Mouse (Mus musculus) splenic B cell, adult 2 months (primary cell): ENCODE measurements around the gene Evx2.
A peak's percentile ranks its signal among the peaks of the same experiment; 100 is the strongest.

Experiments used
- DNase-seq: peaks from one replicate; pipeline ENCODE4 v3.0.0-alpha.2; 2011; ENCODE audit warnings: low read depth, low spot score
- H3K27me3 ChIP-seq: 2 replicates; pipeline ENCODE4 v1.6.1; 2012; ENCODE audit warnings: mild to moderate bottlenecking, low read length, moderate library complexity, mixed read lengths; ENCODE audit not compliant: control insufficient read depth, poor library complexity, insufficient read depth, severe bottlenecking
- H3K36me3 ChIP-seq: 2 replicates; pipeline ENCODE4 v1.6.1; 2012; ENCODE audit warnings: mild to moderate bottlenecking, low read length, moderate library complexity, mixed read lengths; ENCODE audit not compliant: control insufficient read depth, poor library complexity, insufficient read depth, severe bottlenecking

Evx2 gene

DNA sequence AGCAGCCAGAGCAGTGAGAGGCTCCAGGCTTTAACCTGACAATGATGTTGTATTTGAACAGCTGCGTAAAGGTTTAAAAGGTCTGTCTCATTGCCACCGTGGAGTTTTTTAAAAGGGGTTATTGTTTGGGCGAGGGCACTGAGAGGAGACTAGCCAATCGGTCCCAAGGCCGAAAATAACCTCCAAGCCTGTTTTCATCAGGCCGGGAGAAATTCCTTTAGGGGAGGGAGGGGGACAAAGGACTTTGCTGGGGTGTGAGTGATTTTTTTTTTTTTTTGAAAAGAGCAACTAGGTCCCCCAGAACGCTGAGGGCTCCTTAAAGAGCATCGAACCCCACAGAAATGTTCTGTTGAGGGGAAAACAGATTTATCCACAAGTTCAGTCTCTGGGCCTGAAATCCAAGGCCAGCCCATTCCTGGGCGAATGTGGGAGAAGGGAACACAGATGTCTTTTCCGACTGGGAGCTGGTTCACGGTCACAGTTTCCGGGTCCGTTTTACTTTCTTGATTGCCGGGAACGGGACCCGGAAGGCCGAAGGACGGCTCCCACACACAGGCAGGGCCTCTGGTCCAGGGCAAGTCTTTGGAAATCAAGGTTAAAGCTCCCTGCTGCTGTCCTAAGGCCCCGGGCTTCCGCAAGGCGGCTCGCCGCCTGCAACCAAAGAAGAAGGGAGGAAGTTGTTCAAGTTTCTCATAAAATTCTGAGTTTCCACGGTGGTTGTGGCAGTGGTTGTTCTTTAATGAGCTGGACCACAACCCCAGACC is 30.4 kb upstream of the Evx2 start:
- Histone ChIP-seq H3K27me3 (peaks cover 2% of the 10 kb centered on the region; the same call in 1 of the 2 replicates), H3K36me3 (no peaks in the 10 kb centered on the region)
- DNase-seq: no peak

GRCm38 (mm10) chr2:74688795-74689573 is 29.6 kb upstream of the Evx2 start:
- no peaks in the 10 kb centered on the region for H3K36me3 ChIP-seq
- H3K27me3 ChIP-seq: peaks cover 2% of the 10 kb centered on the region; the same call in 1 of the 2 replicates
- DNase-seq: no peak

GRCm38 (mm10) chr2:74687698-74688555 is 28.6 kb upstream of the Evx2 start:
- Histone ChIP-seq H3K36me3 (no peaks in the 10 kb centered on the region), H3K27me3 (peaks cover 3% of the 10 kb centered on the region)
- no peak for DNase-seq

DNA sequence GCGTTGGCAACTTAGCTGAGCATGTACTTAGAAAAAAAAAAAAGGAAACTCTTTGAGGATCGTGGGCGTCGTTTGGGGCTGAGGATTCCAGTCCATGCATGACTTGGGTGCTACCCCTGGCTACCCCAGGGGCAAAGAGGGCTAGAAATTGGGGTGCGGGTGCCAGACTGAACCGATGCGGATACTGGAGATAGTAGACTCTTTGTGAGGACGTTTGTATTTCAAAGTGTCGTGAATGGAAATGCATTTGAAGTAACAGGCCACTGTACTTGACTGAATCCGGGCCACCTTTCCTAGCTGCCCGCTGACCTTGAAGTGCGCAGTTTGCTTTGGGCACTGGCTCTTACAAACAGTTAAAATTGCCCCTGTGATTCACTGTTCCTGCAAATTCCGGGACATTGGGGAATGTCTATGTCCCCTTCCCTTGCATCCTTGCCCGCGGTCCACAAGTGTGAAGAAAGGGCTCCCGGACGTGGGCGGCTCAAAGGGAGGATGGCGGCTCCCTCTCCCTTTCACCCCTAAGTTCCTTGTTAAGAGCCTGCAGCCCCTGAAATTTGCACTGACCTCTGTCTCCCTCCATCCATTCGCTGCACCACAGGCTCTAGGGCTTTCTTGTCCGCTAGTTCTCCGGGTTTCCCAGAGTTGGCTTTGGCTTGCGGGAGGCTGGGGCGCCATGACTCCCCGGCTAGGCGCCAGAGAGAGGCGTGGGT is 27.8 kb upstream of the Evx2 start:
- Histone ChIP-seq H3K27me3 (peaks cover 6% of the 10 kb centered on the region), H3K36me3 (no peaks in the 10 kb centered on the region)
- DNase-seq: no peak

DNA sequence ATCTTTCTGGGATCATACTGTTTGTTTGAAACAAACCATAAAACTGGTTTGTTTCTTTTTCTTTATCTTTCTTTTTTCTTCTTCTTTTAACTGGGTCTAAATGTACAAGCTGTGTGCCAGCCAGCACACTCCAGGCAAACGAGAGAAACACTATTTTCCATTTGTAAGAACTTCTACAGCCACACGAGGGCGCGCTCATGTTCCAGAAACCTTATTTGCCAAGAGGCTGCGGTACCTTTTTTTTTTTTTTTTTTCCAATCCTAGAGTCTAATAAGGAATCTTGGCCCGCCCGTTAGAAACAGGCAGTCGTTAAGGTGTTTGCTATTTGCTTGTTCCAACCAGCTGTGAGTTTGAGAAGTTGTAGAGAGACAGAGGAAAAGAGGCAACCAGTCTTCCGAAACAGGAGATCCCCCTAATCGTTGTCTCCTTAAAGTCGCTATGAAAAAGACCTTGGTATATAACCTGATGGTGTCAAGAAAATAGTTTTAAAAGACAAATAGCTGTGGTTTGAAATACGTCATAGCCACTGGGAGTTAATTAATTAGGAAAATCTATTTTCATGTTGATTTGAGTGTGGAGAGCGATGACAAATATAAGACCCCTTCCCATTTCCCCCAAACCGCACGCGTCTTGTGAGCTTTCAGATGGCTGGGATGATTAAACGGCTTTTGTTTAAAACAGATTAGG is 27.1 kb upstream of the Evx2 start:
- Histone ChIP-seq H3K36me3 (no peaks in the 10 kb centered on the region), H3K27me3 (peaks cover 6% of the 10 kb centered on the region)
- peak; percentile 51 for DNase-seq

DNA sequence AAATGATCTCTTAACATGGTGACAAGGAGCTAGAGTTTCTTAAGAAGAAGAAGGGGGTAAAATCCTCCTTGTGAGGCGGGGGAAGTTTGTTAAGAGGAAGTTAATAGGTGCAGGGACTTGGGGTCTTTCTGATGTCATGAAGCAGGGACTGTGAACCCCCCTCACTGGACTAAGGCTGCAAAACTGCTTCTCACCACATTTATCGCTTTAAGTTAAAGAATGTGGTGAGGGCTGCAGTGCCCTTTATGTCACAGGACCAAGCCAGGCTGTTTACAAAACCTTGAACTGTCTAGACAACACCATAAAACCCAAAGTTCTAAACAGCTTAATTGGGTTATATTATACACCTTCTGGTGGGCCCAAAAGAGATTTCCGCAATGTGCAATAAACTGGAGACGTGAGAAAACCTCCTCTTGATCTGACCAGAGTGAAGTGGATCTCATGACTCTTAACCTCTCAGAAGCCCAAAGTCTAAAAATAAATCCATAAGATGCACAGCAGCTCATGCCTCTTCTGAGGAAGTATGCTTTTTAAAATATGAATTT is 25.8 kb upstream of the Evx2 start:
- H3K36me3 ChIP-seq: no peaks in the 10 kb centered on the region
- no peak for DNase-seq
- H3K27me3 ChIP-seq: peaks cover 6% of the 10 kb centered on the region

GRCm38 (mm10) chr2:74684106-74684505 is 24.7 kb upstream of the Evx2 start:
- Histone ChIP-seq H3K27me3 (peaks cover 8% of the 10 kb centered on the region), H3K36me3 (no peaks in the 10 kb centered on the region)
- no peak for DNase-seq

GRCm38 (mm10) chr2:74683471-74683951 is 24.2 kb upstream of the Evx2 start:
- H3K36me3 ChIP-seq: no peaks in the 10 kb centered on the region
- no peak for DNase-seq

GRCm38 (mm10) chr2:74682796-74683195 is 23.4 kb upstream of the Evx2 start:
- DNase-seq: no peak
- peaks cover 6% of the 10 kb centered on the region for H3K27me3 ChIP-seq
- H3K36me3 ChIP-seq: no peaks in the 10 kb centered on the region

More at GRCm38 (mm10) chr2:74683471-74683951, 24.2 kb upstream of the Evx2 start:
- peaks cover 8% of the 10 kb centered on the region for H3K27me3 ChIP-seq

GRCm38 (mm10) chr2:74681594-74682531 is 22.5 kb upstream of the Evx2 start:
- Histone ChIP-seq H3K27me3 (peaks cover 6% of the 10 kb centered on the region), H3K36me3 (no peaks in the 10 kb centered on the region)
- no peak for DNase-seq

DNA sequence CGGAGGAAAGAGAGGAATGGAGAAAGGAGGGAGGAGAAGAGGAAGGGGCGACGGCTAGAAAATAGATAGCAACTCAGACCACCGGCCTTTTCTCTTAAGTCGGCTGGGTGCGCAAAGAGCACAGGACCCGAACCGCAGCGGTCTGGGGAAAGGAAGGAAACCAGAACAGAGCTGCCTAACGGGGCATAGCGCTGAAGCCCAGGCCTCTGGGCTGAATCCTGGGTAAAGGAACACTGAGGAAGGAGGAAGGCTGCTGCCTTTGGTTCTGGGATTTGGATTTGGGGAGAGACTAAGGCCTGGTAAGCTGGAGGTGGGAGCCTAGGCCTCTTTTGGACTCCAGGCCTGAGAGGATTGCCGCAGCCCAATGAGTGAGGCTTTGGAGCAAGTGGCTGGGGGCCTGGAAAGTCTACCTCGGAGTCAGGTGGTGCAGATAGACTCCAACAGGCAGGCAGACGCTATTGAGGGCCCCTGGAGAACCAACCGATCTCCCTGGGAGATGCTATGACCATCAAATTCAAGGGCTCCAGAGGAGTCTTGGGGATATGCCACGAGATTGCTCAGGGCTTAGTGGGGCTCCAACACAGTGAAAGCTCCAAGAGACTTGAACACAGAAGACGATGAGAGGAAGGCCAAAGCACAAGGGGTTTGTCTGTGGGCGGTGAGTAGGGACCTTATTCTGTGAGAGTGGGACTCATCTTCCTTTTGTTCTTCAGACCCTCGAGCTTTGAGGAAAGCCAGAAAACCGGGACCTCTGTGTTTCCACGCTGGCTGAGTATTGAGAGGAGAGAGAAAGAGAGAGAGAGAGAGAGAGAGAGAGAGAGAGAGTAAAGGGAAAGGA is 21.4 kb upstream of the Evx2 start:
- H3K27me3 ChIP-seq: peaks cover 6% of the 10 kb centered on the region
- no peaks in the 10 kb centered on the region for H3K36me3 ChIP-seq
- DNase-seq: no peak

- Histone ChIP-seq H3K27me3 (peaks cover 6% of the 10 kb centered on the region), H3K36me3 (no peaks in the 10 kb centered on the region)
- DNase-seq: no peak
Measured at GRCm38 (mm10) chr2:74679980-74680379, 20.6 kb upstream of the Evx2 start.
